Mouse (Mus musculus) liver, adult 2 months (tissue): ENCODE results near the gene Tnfrsf4.

Experiments used
- CTCF ChIP-seq: fragments of 200-500 bp; IDR thresholded peaks from 2 replicates; pipeline ENCODE4 v1.5.1; 2011; ENCODE audit warnings: low read depth, low read length, control low read depth
- POLR2A ChIP-seq: fragments of 200-500 bp; IDR thresholded peaks from 2 replicates; pipeline ENCODE4 v1.6.1; 2011; ENCODE audit warnings: low read length, control low read depth; ENCODE audit not compliant: insufficient read depth; ENCODE audit errors: extremely low read depth

- TF ChIP-seq POLR2A (no peak), CTCF (no peak)
Measured at GRCm38 (mm10) chr4:156021381-156021780, 7.7 kb downstream of the Tnfrsf4 start.
